Mouse (Mus musculus): ENCODE data around the gene Ppbp.
"Not testable (repeated sequence)": the region's sequence is repeated elsewhere in the genome, so short reads cannot be mapped to it uniquely, and the experiment has no call there.

Gene Ppbp

GRCm38 (mm10) chr5:90788114-90788513, 19.8 kb downstream of the Ppbp start:
- no peak for DNase-seq (ENCODE audit: low spot score)

- no peak for DNase-seq (ENCODE audit: low spot score)
These were observed 21.2 kb downstream of the Ppbp start for GRCm38 (mm10) chr5:90789306-90790073.

GRCm38 (mm10) chr5:90790074-90790502, 21.8 kb downstream of the Ppbp start:
- DNase-seq (ENCODE audit: low spot score): no peak

- DNase-seq (ENCODE audit: low spot score): no peak
These were observed 25.9 kb downstream of the Ppbp start, which contains the start of gene Cxcl15 for GRCm38 (mm10) chr5:90794195-90794625. Cxcl15 (plus strand) TSS chr5:90794534.

GRCm38 (mm10) chr5:90795392-90795791, 27.1 kb downstream of the Ppbp start:
- DNase-seq (ENCODE audit: low spot score): not testable (repeated sequence)

GRCm38 (mm10) chr5:90804574-90804973, 36.3 kb downstream of the Ppbp start:
- no peak for DNase-seq (ENCODE audit: low spot score)

GRCm38 (mm10) chr5:90806050-90806449, 37.7 kb downstream of the Ppbp start:
- no peak for DNase-seq (ENCODE audit: low spot score)

GRCm38 (mm10) chr5:90807176-90807950, 39.0 kb downstream of the Ppbp start:
- DNase-seq (ENCODE audit: low spot score): no peak

Measured in layer of hippocampus, adult 9-10 months (tissue).